Mouse (Mus musculus) liver, adult 2 months (tissue): ENCODE data around the gene Hist1h2bg. TPM values are rescaled to one million over a fixed set of nuclear protein-coding genes. Genes with fewer than 3 reads are reported as not detected.
"Not testable (repeated sequence)": the region's sequence is repeated elsewhere in the genome, so short reads cannot be mapped to it uniquely, and the experiment has no call there.

ENCODE experiments used
- DNase-seq: peaks from one replicate; pipeline ENCODE4 v3.0.0-alpha.2; 2011; ENCODE audit warnings: low read depth, low spot score; ENCODE audit errors: extremely low read depth
- H3K27ac ChIP-seq: fragments of 200-500 bp; replicated peaks from 2 replicates; pipeline ENCODE4 v1.5.1; 2012; ENCODE audit warnings: low read depth, mild to moderate bottlenecking, control low read depth, inconsistent platforms, low read length; ENCODE audit not compliant: insufficient read depth
- H3K27me3 ChIP-seq: fragments of 200-500 bp; 2 replicates; pipeline ENCODE4 v1.6.1; 2012; ENCODE audit warnings: mild to moderate bottlenecking, moderate library complexity, low read length, inconsistent platforms; ENCODE audit not compliant: control insufficient read depth, insufficient read depth
- H3K36me3 ChIP-seq: fragments of 200-500 bp; 2 replicates; pipeline ENCODE4 v1.6.1; 2012; ENCODE audit warnings: low read length, inconsistent platforms; ENCODE audit not compliant: control insufficient read depth, insufficient read depth
- H3K4me1 ChIP-seq: fragments of 200-500 bp; 2 replicates; pipeline ENCODE4 v1.6.1; 2011; ENCODE audit warnings: low read length; ENCODE audit not compliant: control insufficient read depth, insufficient read depth
- H3K4me3 ChIP-seq: fragments of 200-500 bp; 2 replicates; pipeline ENCODE4 v1.5.1; 2011; ENCODE audit warnings: low read depth, mild to moderate bottlenecking, control low read depth, low read length, moderate library complexity; ENCODE audit not compliant: insufficient read depth
- H3K79me2 ChIP-seq: fragments of 200-500 bp; 2 replicates; pipeline ENCODE4 v1.6.1; 2012; ENCODE audit warnings: inconsistent platforms, mild to moderate bottlenecking, low read length, moderate library complexity; ENCODE audit not compliant: control insufficient read depth, insufficient read depth
- H3K9ac ChIP-seq: fragments of 200-500 bp; 2 replicates; pipeline ENCODE4 v1.6.1; 2012; ENCODE audit warnings: low read depth, mild to moderate bottlenecking, control low read depth, inconsistent platforms, low read length
- CTCF ChIP-seq: fragments of 200-500 bp; IDR thresholded peaks from 2 replicates; pipeline ENCODE4 v1.5.1; 2011; ENCODE audit warnings: low read depth, low read length, control low read depth
- POLR2A ChIP-seq: fragments of 200-500 bp; IDR thresholded peaks from 2 replicates; pipeline ENCODE4 v1.6.1; 2011; ENCODE audit warnings: low read length, control low read depth; ENCODE audit not compliant: insufficient read depth; ENCODE audit errors: extremely low read depth
- WGBS: fragments of 180-500 bp; shearing (Covaris S2); methylation state at CpG from one replicate; pipeline ENCODE4 v1.1.7; 2018; 5-methylcytosine and 5-hydroxymethylcytosine counted together
- polyA plus RNA-seq: library from polyadenylated mRNA; depleted of rRNA; stranded (reverse); fragments of >200 nt; gene quantifications from 2 replicates; pipeline ENCODE4 v1.2.3, GENCODE M21; 2012
- total RNA-seq: library from RNA; depleted of rRNA; stranded (reverse); fragments of >200 nt; gene quantifications from 2 replicates; pipeline ENCODE4 v1.2.3, GENCODE M21; 2014

Hist1h2bg gene
- total and polyA plus RNA-seq, 2 experiments = 4.4 to 37.2 TPM

DNA sequence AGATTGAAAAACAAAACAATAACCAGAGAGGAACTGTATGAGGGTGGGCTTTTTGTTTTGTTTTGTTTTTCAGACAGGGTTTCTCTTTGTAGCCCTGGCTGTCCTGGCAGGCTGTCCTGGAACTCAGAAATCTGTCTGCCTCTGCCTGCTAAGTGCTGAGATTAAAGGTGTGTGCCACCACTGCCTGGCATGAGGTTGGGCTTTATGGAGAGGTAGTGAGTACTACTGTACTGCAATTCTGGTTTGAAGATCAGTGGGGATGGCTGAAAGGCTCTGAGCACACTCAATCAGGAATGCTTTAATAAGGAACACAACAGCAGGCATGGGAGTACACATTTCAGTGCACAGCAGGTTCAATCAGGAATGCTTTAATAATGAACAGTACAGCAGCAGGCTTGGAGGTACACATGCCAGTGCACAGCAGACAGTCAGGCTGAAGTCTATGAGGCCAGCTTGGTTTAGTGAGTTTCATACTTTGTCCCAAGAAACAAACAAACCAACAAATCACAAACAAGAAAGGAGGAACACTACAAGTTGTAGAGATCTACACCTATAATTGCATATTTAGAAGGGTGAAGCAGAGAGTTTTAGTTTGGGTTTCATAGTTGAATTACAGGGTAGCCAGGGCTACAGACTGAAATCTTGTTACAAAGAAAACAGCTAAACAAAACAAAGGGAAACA is 12.3 kb downstream of the Hist1h2bg start:
- Histone ChIP-seq H3K27me3 (no peaks in the 10 kb centered on the region), H3K9ac (no peak overlapping the region), H3K79me2 (no peaks in the 10 kb centered on the region), H3K4me3 (no peak overlapping the region), H3K4me1 (peaks cover 11% of the 10 kb centered on the region; the same call in 1 of the 2 replicates), H3K27ac (no peak overlapping the region; the same call in 1 of the 2 replicates), H3K36me3 (no peaks in the 10 kb centered on the region)
- DNase-seq = no peak
- no peak for TF ChIP-seq POLR2A
- TF ChIP-seq CTCF = no peak

DNA sequence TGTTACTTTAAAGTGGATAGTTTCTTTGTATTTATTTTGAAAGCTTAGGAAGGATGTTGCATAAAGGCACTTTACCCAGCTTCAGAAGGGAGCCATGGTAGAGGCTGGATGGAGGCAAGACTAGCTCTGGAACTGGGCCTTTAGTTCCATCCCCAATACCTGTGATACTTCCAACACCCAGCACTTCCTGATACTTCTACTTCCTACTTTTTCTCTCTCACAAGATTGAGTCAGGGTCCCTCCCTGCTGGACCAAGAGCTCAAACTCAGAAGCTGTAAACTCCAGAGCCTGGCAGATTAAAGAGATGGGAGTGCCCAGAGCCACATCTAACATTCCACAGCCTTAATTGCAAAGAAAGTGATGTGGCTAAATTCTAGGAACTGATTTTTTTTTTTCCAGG is 13.1 kb downstream of the Hist1h2bg start:
- H3K27ac ChIP-seq = peak overlapping the region; percentile 50
- H3K27me3 ChIP-seq = no peaks in the 10 kb centered on the region
- H3K9ac ChIP-seq = no peak overlapping the region
- H3K4me3 ChIP-seq = no peak overlapping the region
- no peaks in the 10 kb centered on the region for H3K36me3 ChIP-seq
- TF ChIP-seq CTCF = no peak
- TF ChIP-seq POLR2A = no peak
- H3K4me1 ChIP-seq = peaks cover 11% of the 10 kb centered on the region; the same call in 1 of the 2 replicates
- H3K79me2 ChIP-seq = no peaks in the 10 kb centered on the region
- no peak for DNase-seq

DNA sequence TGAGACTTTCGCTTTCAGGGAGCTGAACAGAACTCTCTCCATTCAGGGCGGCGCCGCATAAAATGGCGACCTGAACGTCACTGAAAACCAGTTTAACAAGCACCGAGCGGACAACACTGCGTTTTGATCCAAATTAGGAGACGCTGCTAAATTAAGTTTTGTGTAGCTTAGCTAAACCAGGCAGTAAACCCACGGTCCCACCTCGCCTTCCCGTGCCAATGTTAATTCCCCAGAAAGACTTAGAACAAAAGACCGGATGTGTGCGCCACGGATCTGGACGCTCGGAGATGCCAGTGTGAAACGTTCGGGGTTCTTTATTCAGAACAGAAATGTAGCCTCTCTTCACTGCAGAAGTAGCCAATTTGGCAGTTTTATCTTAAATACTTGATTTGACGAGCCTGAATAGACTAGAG is 13.8 kb downstream of the Hist1h2bg start:
- Histone ChIP-seq H3K36me3 (no peaks in the 10 kb centered on the region), H3K79me2 (no peaks in the 10 kb centered on the region), H3K27me3 (no peaks in the 10 kb centered on the region), H3K9ac (peak overlapping the region; percentile 54), H3K4me3 (peak overlapping the region; percentile 43), H3K27ac (peak overlapping the region; percentile 32), H3K4me1 (peaks cover 11% of the 10 kb centered on the region; the same call in 1 of the 2 replicates)
- no peak for TF ChIP-seq POLR2A
- TF ChIP-seq CTCF = no peak
- peak; percentile 62 for DNase-seq
- under 1% methylated on average over 21 of the region's 21 CpGs for WGBS

DNA sequence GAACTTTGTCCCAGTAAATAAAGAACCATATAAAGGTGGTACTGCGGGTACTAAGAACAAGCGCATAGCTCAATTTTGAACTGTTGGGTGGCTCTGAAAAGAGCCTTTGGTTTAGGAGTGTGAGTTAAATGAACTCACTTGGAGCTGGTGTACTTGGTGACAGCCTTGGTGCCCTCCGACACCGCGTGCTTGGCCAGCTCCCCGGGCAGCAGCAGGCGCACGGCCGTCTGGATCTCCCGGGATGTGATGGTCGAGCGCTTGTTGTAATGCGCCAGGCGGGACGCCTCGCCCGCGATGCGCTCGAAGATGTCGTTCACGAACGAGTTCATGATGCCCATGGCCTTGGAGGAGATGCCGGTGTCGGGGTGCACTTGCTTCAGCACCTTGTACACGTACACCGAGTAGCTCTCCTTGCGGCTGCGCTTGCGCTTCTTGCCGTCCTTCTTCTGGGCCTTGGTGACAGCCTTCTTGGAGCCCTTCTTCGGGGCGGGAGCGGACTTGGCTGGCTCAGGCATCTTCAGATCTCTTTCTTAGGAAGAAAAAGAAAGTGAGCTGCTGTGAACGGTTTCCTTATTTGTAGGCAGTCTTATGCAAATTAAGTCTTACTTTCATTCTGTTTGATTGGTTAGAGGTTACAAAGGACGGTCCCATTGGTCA is 14.4 kb downstream of the Hist1h2bg start:
- not testable (repeated sequence) for H3K36me3 ChIP-seq, H3K79me2 ChIP-seq, H3K27me3 ChIP-seq
- peak overlapping the region; percentile 68 for H3K27ac ChIP-seq
- DNase-seq = peak; percentile 95
- peak overlapping the region; percentile 72 for H3K4me3 ChIP-seq
- peak; percentile 61 for TF ChIP-seq POLR2A
- under 1% methylated on average over 33 of the region's 36 CpGs for WGBS
- peak overlapping the region; percentile 74 for H3K9ac ChIP-seq
- peaks cover 11% of the 10 kb centered on the region; the same call in 1 of the 2 replicates for H3K4me1 ChIP-seq

DNA sequence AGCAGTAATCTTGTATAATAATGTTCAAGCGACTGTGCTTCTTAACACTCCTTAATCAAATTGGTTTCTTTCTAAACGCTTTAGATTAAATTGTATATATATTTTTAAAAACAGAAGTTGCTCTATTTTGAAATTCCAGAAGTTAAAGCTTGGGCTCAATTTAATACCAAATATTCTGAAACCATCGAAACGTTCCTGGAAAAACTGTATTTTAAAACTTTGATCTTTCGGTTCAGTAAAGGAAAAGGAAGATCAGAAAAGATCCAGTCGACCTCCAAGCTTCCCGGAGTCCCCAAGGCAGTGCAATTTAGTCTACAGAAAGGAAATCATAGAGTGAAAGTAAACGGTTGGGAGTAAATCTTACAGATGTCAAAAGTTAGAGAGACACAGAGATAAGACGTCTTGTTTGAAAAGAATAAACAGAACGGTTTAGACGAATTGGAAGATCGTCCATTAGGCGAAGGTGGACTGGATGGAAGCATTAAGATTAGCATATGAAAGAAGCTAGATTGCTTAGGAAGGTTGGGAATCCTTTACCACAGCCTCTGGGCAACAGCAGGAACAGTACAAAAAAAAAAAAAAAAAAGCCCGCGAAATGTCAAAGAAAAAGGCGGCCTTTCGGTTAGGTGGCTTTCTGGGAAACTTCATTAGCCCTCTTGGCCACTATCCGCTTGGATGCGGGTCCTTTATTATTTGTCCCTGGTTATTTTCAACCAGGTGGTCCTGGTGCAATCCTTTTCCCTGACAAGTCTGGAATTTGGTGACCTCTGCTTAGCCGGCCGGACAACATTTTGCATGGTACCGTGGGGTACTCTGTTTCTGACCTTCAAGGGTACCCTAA is 15.1 kb downstream of the Hist1h2bg start:
- no peak for DNase-seq
- peaks cover 11% of the 10 kb centered on the region; the same call in 1 of the 2 replicates for H3K4me1 ChIP-seq
- no peaks in the 10 kb centered on the region for H3K79me2 ChIP-seq
- H3K27me3 ChIP-seq = no peaks in the 10 kb centered on the region
- WGBS = 2% methylated on average over 22 of the region's 22 CpGs
- peak overlapping the region; percentile 72 for H3K4me3 ChIP-seq
- TF ChIP-seq CTCF (no peak), POLR2A (no peak)
- H3K27ac ChIP-seq = peak overlapping the region; percentile 35
- no peaks in the 10 kb centered on the region for H3K36me3 ChIP-seq
- peak overlapping the region; percentile 54; the same call in 1 of the 2 replicates for H3K9ac ChIP-seq
